Mouse (Mus musculus) cerebellum, adult 2 months (tissue): ENCODE results near the gene Prkcb. TPM values are rescaled to one million over a fixed set of nuclear protein-coding genes. Genes with fewer than 3 reads are reported as not detected.

ENCODE experiments used
- DNase-seq, 2 experiments: peaks; one replicate each; pipeline ENCODE4 v3.0.0; 2021
- H3K27ac ChIP-seq: fragments of 200-500 bp; 2 replicates; pipeline ENCODE4 v1.5.1; 2012; ENCODE audit warnings: low read length, control low read depth, inconsistent platforms; ENCODE audit not compliant: insufficient read depth
- H3K27me3 ChIP-seq: fragments of 200-500 bp; 2 replicates; pipeline ENCODE4 v1.6.1; 2012; ENCODE audit warnings: inconsistent platforms, mild to moderate bottlenecking, low read length, moderate library complexity; ENCODE audit not compliant: control insufficient read depth, insufficient read depth
- H3K4me1 ChIP-seq: fragments of 200-500 bp; 2 replicates; pipeline ENCODE4 v1.6.1; 2011; ENCODE audit warnings: low read length; ENCODE audit not compliant: control insufficient read depth, insufficient read depth
- H3K4me3 ChIP-seq: fragments of 200-500 bp; replicated peaks from 2 replicates; pipeline ENCODE3; 2011; ENCODE audit warnings: mild to moderate bottlenecking, low read depth, low read length, control low read depth; ENCODE audit not compliant: insufficient read depth
- CTCF ChIP-seq: fragments of 200-500 bp; IDR thresholded peaks from 2 replicates; pipeline ENCODE4 v1.5.1; 2011; ENCODE audit warnings: low read depth, mild to moderate bottlenecking, control low read depth, low read length, moderate library complexity, borderline replicate concordance; ENCODE audit not compliant: insufficient read depth
- POLR2A ChIP-seq: fragments of 200-500 bp; IDR thresholded peaks from 2 replicates; pipeline ENCODE4 v1.6.1; 2011; ENCODE audit warnings: low read length, control low read depth, borderline replicate concordance; ENCODE audit not compliant: insufficient read depth
- WGBS: fragments of 180-500 bp; shearing (Covaris S2); methylation state at CpG from one replicate; pipeline ENCODE4 v1.1.7; 2018; 5-methylcytosine and 5-hydroxymethylcytosine counted together
- polyA plus RNA-seq: library from polyadenylated mRNA; depleted of rRNA; stranded (reverse); fragments of >200 nt; gene quantifications from 2 replicates; pipeline ENCODE4 v1.2.3, GENCODE M21; 2012

Prkcb gene
- polyA plus RNA-seq, 1 experiment = 311 TPM

- no peak overlapping the region for H3K4me3 ChIP-seq
- DNase-seq = no peak
- H3K27me3 ChIP-seq = no peaks in the 10 kb centered on the region
- peaks cover 14% of the 10 kb centered on the region for H3K4me1 ChIP-seq
- no peak for TF ChIP-seq POLR2A
- no peak for TF ChIP-seq CTCF
- WGBS = 54% methylated on average over 11 of the region's 11 CpGs
- no peak overlapping the region for H3K27ac ChIP-seq
Measured at GRCm38 (mm10) chr7:122487929-122488571, 199.5 kb downstream of the Prkcb start.

DNA sequence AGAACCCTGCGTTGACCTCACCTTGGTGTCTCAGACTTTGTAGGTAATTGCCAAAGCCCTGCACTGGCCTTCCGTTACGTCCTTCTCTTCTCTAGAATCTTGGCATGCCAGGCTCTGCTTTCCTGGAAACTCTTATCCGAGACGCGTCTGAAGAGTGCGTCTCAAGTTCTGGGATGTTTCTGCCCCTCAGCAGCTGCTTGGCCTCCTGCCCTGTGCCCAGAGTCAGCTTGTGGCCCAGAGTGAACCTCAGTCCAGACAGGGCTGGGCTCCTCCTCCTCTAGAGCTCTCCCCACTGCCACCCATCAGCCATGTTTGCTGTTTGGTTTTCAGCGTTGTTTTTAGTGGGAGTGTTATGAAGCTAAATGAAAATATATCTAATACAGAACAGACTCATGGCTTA lies 203.5 kb downstream of the Prkcb start:
- Histone ChIP-seq H3K27me3 (no peaks in the 10 kb centered on the region), H3K4me3 (no peak overlapping the region), H3K27ac (no peak overlapping the region), H3K4me1 (peaks cover 19% of the 10 kb centered on the region)
- 67% methylated on average over 8 of the region's 8 CpGs for WGBS
- no peak for TF ChIP-seq CTCF
- TF ChIP-seq POLR2A = no peak
- DNase-seq = no peak

DNA sequence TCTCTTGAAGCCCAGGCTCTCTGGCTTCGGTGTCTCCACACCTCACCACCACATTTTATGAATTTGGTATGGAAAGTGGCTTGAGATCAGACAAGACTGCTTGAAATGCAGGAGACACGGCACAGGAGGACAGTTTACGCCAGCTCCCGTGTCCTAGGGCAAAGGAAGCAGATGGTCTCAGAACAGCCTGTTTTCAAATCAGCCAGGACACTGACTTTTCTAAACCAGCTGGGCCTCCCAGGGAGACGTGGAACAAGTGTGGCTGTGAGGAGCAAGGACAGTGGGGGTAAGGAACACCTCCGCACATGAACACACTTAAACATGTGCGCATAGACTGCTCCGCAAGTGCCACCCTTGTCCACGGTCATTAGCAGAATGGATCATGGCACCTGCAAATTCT lies 204.4 kb downstream of the Prkcb start:
- peak; percentile 67 to 78 for DNase-seq
- Histone ChIP-seq H3K4me1 (peaks cover 19% of the 10 kb centered on the region), H3K4me3 (no peak overlapping the region), H3K27me3 (no peaks in the 10 kb centered on the region), H3K27ac (peak overlapping the region; percentile 63)
- TF ChIP-seq CTCF = no peak
- TF ChIP-seq POLR2A = no peak
- WGBS = 24% methylated on average over 9 of the region's 9 CpGs

DNA sequence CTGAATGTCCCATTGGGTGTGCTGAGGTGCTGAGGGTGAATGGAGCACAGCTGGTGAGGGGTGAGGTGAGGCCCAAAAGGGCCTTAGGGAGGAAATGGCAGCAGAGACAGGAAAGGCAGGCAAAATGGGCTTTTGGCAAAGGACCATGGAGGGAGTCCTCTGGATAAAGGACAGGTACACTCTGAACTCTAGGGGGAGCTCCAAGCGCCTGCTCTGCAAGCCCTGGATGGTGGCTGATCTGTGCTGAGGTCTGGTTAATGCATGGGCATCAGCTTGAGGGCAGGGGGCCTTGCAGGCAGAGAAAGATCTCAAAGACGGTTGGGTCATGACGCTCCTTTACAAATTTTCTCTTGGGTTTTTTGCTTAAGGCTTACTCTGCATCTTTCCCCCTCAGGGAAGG lies 205.5 kb downstream of the Prkcb start:
- TF ChIP-seq CTCF = peak; percentile 55
- no peak for TF ChIP-seq POLR2A
- H3K4me1 ChIP-seq = peaks cover 19% of the 10 kb centered on the region
- no peak overlapping the region for H3K27ac ChIP-seq
- H3K27me3 ChIP-seq = no peaks in the 10 kb centered on the region
- peak in 1 of 2 experiments; percentile 38 for DNase-seq
- WGBS = 64% methylated on average over 3 of the region's 3 CpGs
- H3K4me3 ChIP-seq = no peak overlapping the region

GRCm38 (mm10) chr7:122497516-122497915 lies 209.0 kb downstream of the Prkcb start:
- 95% methylated on average over 8 of the region's 8 CpGs for WGBS
- Histone ChIP-seq H3K27me3 (no peaks in the 10 kb centered on the region), H3K4me3 (no peak overlapping the region), H3K4me1 (peaks cover 13% of the 10 kb centered on the region), H3K27ac (no peak overlapping the region)
- TF ChIP-seq POLR2A (no peak), CTCF (no peak)
- no peak for DNase-seq

DNA sequence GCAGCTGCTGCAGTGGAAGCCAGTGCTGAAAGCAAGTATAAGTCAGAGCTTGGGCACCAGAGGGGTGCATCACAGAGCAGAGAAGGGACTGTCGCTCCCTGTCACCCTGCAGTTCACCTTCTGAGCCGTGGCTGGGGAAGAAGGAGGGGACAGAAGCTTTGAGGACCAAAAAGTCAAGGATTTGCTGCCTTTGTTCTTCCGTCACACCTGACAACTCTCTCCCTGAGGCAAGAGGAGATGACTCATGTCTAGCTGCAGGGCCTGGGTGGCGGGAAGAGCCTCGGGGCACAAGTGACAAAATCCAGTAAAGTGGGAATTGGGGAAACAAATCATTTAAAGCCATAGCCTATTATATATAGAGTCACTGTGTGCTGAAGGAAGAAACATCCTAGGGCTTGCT lies 209.9 kb downstream of the Prkcb start:
- TF ChIP-seq CTCF (no peak), POLR2A (no peak)
- 61% methylated on average over 5 of the region's 5 CpGs for WGBS
- no peak for DNase-seq
- Histone ChIP-seq H3K27me3 (no peaks in the 10 kb centered on the region), H3K27ac (no peak overlapping the region), H3K4me1 (peaks cover 3% of the 10 kb centered on the region; the same call in 1 of the 2 replicates), H3K4me3 (no peak overlapping the region)

DNA sequence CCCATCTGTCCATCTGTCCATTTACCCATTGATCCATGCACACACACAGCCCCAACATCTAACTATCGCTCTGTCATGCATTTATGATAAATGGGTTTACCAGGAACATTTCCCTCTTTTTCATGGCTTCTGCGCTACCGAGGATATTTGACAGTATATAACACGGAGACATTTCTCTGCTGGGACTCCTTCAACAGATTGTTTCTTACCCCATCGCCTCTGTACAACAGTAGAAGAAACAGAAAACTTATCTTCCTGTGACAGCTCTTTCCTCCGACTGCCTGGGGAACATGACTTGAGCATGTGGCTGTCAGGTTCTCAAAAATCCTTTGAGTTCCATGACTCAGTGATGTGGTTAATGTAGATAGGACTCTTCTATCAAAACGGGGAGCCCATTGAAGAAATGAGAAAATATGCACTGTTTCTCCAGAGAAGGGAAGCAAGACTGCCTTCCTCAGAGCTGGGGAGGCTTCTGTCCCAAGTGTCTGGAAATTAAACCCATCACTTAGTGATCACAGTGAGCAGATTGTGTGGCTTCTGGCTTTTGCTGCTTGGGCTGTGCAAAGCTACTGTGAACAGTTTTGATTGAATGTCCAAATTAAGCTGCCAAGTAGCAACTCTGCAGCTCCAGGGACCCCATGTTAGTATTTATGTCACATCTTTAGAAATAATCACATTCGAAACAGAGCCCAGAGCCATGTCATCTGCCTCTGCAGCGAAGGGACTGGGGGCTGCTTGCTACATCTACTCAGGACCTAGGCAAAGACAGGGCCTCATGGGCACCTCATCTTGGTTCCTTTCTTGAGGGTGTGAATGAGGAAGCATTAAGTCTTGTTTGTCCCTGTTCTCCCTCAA lies 211.4 kb downstream of the Prkcb start:
- 79% methylated on average over 9 of the region's 9 CpGs for WGBS
- DNase-seq = no peak
- no peak overlapping the region for H3K27ac ChIP-seq
- H3K4me1 ChIP-seq = no peaks in the 10 kb centered on the region
- H3K27me3 ChIP-seq = no peaks in the 10 kb centered on the region
- H3K4me3 ChIP-seq = no peak overlapping the region
- TF ChIP-seq CTCF (no peak), POLR2A (no peak)

GRCm38 (mm10) chr7:122506467-122506866 lies 217.9 kb downstream of the Prkcb start:
- Histone ChIP-seq H3K27me3 (no peaks in the 10 kb centered on the region), H3K27ac (no peak overlapping the region), H3K4me1 (no peaks in the 10 kb centered on the region), H3K4me3 (no peak overlapping the region)
- TF ChIP-seq POLR2A (no peak), CTCF (no peak)
- 53% methylated on average over 2 of the region's 2 CpGs for WGBS
- no peak for DNase-seq
